Mouse (Mus musculus) T-helper 2 cell (primary cell): ENCODE measurements around the gene Kif17.
"Not testable (repeated sequence)": the region's sequence is repeated elsewhere in the genome, so short reads cannot be mapped to it uniquely, and the experiment has no call there.

Source experiments
- in situ Hi-C: fragments of 300-600 bp; cut with MboI, MseI; formaldehyde crosslinking; loops from one replicate; pipeline ENCODE4 v1.15.1; 2025; ENCODE audit warnings: high pct_unique_total_duplicates

Kif17 gene

GRCm38 (mm10) chr4:138310311-138310910 is 60.2 kb downstream of the Kif17 start:
- in situ Hi-C loops: no loop called here

- in situ Hi-C loops: no loop called here
Measured at GRCm38 (mm10) chr4:138311595-138311994, 61.4 kb downstream of the Kif17 start.

- in situ Hi-C loops: no loop called here
Measured at GRCm38 (mm10) chr4:138312105-138312504, 61.9 kb downstream of the Kif17 start.

GRCm38 (mm10) chr4:138313021-138313420 is 62.8 kb downstream of the Kif17 start:
- in situ Hi-C loops: no loop called here

- in situ Hi-C loops: no loop called here
Measured at GRCm38 (mm10) chr4:138313795-138314194, 63.6 kb downstream of the Kif17 start.

GRCm38 (mm10) chr4:138315781-138316180 is 65.5 kb downstream of the Kif17 start:
- in situ Hi-C loops: loop anchor here (5.0 kb wide), 1 partner anchor 117 kb away; the partner anchor contains the start of gene Mul1

GRCm38 (mm10) chr4:138316369-138316768 is 66.1 kb downstream of the Kif17 start:
- in situ Hi-C loops: loop anchor here (5.0 kb wide), 1 partner anchor 116 kb away; the partner anchor contains the start of gene Mul1

GRCm38 (mm10) chr4:138318509-138319266 is 68.5 kb downstream of the Kif17 start:
- in situ Hi-C loops: loop anchor here (5.0 kb wide), 1 partner anchor 114 kb away; the partner anchor contains the start of gene Mul1

- in situ Hi-C loops: loop anchor here (5.0 kb wide), 1 partner anchor 113 kb away; the partner anchor contains the start of gene Mul1
Measured at GRCm38 (mm10) chr4:138319508-138319907, 69.3 kb downstream of the Kif17 start.

- in situ Hi-C loops: no loop called here
Measured at GRCm38 (mm10) chr4:138320711-138321110, 70.5 kb downstream of the Kif17 start.

GRCm38 (mm10) chr4:138321488-138321887 is 71.3 kb downstream of the Kif17 start:
- in situ Hi-C loops: no loop called here

- in situ Hi-C loops: no loop called here
Measured at GRCm38 (mm10) chr4:138322692-138323091, 72.5 kb downstream of the Kif17 start.

- in situ Hi-C loops: no loop called here
Measured at GRCm38 (mm10) chr4:138323753-138324152, 73.5 kb downstream of the Kif17 start.

GRCm38 (mm10) chr4:138324451-138324850 is 74.2 kb downstream of the Kif17 start:
- in situ Hi-C loops: no loop called here

- in situ Hi-C loops: no loop called here
Measured at GRCm38 (mm10) chr4:138325466-138326076, 75.3 kb downstream of the Kif17 start.

- in situ Hi-C loops: no loop called here
Measured at GRCm38 (mm10) chr4:138326077-138326695, 76.0 kb downstream of the Kif17 start, which contains the start of gene Pink1. Gene Pink1, minus strand, starts transcription at chr4:138326307.

GRCm38 (mm10) chr4:138327155-138327554 is 76.9 kb downstream of the Kif17 start:
- in situ Hi-C loops: not testable (repeated sequence)

- in situ Hi-C loops: no loop called here
Measured at GRCm38 (mm10) chr4:138327891-138328470, 77.7 kb downstream of the Kif17 start.

GRCm38 (mm10) chr4:138330264-138330671 is 80.0 kb downstream of the Kif17 start:
- in situ Hi-C loops: no loop called here

- in situ Hi-C loops: no loop called here
Measured at GRCm38 (mm10) chr4:138331647-138332046, 81.4 kb downstream of the Kif17 start.

- in situ Hi-C loops: no loop called here
Measured at GRCm38 (mm10) chr4:138333135-138333534, 82.9 kb downstream of the Kif17 start.
